Mouse (Mus musculus) embryonic fibroblast, embryonic 13.5 days (primary cell): ENCODE results near the gene Cd72. TPM values are rescaled to one million over a fixed set of nuclear protein-coding genes. Genes with fewer than 3 reads are reported as not detected.
A peak's percentile ranks its signal among the peaks of the same experiment; 100 is the strongest.

Experiments
- H3K27ac ChIP-seq: 2 replicates; pipeline ENCODE4 v1.5.1; 2012; ENCODE audit warnings: low read length, control low read depth, inconsistent platforms; ENCODE audit not compliant: insufficient read depth
- H3K4me1 ChIP-seq: 2 replicates; pipeline ENCODE4 v1.6.1; 2011; ENCODE audit warnings: low read length; ENCODE audit not compliant: control insufficient read depth, insufficient read depth
- H3K4me3 ChIP-seq: 2 replicates; pipeline ENCODE4 v1.5.1; 2011; ENCODE audit warnings: mild to moderate bottlenecking, control low read depth, low read length; ENCODE audit not compliant: insufficient read depth
- CTCF ChIP-seq: IDR thresholded peaks from 2 replicates; pipeline ENCODE4 v1.5.1; 2011; ENCODE audit warnings: mild to moderate bottlenecking, control low read depth, low read length, moderate library complexity, borderline replicate concordance; ENCODE audit not compliant: insufficient read depth
- POLR2A ChIP-seq: IDR thresholded peaks from 2 replicates; pipeline ENCODE4 v1.6.1; 2011; ENCODE audit warnings: low read depth, mild to moderate bottlenecking, control low read depth, low read length, moderate library complexity
- polyA plus RNA-seq: library from polyadenylated mRNA; stranded (reverse); fragments of >200 nt; gene quantifications from 2 replicates; pipeline ENCODE4 v1.2.4, GENCODE M21; 2011; ENCODE audit warnings: low read depth; ENCODE audit not compliant: missing spikeins, insufficient read length

Gene Cd72
- polyA plus RNA-seq, 1 experiment = 3.8 TPM

- peaks cover 20% of the 10 kb centered on the region; the same call in 1 of the 2 replicates for H3K4me1 ChIP-seq
- TF ChIP-seq CTCF (no peak), POLR2A (no peak)
- peak overlapping the region; percentile 65 for H3K27ac ChIP-seq
- H3K4me3 ChIP-seq = no peak overlapping the region
Measured at GRCm38 (mm10) chr4:43419801-43420281, 34.6 kb downstream of the Cd72 start.

DNA sequence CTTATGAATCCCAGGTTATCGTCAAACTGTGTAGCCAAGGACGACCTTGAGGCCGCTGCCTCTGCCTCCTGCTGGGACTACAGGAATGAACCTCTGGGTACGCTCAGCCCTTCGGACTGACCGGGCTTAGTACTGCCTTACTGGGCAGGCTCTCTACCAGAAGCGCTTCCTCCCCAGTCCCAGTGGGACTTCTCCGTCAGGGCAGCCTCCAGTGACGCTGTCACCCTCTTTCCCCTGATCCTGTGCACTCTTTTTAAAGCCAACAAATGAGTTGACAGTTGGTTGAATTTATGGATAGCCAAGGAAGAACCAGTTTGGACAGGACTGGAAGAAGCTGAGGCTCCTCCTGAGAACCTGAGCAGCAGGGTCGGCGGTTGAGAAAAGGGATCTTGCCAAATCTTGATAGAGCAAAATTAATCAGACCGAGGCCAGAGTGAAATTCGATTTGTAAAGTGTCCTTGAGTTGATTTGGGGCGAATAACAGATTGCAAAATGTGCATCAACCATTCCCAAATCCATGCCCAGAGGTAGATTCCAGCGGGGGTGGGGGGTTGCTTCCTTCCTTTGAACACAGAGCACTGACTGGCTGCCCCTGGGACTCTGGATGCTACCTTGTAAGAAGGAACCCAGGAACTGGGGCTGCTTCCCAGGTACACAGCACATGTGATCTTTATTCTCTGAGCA is 35.3 kb downstream of the Cd72 start:
- peaks cover 20% of the 10 kb centered on the region; the same call in 1 of the 2 replicates for H3K4me1 ChIP-seq
- TF ChIP-seq CTCF (no peak), POLR2A (no peak)
- H3K27ac ChIP-seq = peak overlapping the region; percentile 65
- no peak overlapping the region for H3K4me3 ChIP-seq

GRCm38 (mm10) chr4:43418450-43418849 is 36.0 kb downstream of the Cd72 start:
- peak overlapping the region; percentile 47; the same call in 1 of the 2 replicates for H3K27ac ChIP-seq
- H3K4me1 ChIP-seq = peaks cover 20% of the 10 kb centered on the region; the same call in 1 of the 2 replicates
- TF ChIP-seq CTCF = no peak
- no peak for TF ChIP-seq POLR2A
- no peak overlapping the region for H3K4me3 ChIP-seq

- H3K4me1 ChIP-seq = peaks cover 20% of the 10 kb centered on the region; the same call in 1 of the 2 replicates
- H3K27ac ChIP-seq = peak overlapping the region; percentile 49
- no peak overlapping the region for H3K4me3 ChIP-seq
- no peak for TF ChIP-seq POLR2A
Measured at GRCm38 (mm10) chr4:43417269-43418062, 37.0 kb downstream of the Cd72 start.

DNA sequence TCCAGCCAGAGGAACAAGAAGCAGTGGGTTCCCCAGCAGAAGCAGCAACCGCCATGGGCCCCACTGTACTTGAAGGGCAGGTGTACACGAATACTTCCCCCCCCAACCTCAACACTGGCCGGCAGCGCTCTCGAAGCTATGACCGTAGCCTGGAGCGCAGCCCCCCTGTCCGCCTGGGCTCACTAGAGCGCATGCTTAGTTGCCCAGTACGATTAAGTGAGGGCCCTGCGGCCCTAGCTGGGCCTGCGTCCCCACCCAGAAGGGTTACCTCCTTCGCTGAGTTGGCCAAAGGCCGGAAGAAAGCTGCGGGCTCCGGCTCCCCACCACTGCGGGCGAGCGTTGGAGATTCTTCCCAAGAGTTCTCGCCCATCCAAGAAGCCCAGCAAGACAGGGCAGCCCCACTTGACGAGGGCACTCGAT is 38.3 kb downstream of the Cd72 start:
- no peak for TF ChIP-seq POLR2A
- no peak overlapping the region for H3K4me3 ChIP-seq
- no peak overlapping the region for H3K27ac ChIP-seq
- H3K4me1 ChIP-seq = peaks cover 20% of the 10 kb centered on the region; the same call in 1 of the 2 replicates

- H3K27ac ChIP-seq = no peak overlapping the region
- H3K4me1 ChIP-seq = peaks cover 20% of the 10 kb centered on the region; the same call in 1 of the 2 replicates
- no peak overlapping the region for H3K4me3 ChIP-seq
- no peak for TF ChIP-seq POLR2A
- no peak for TF ChIP-seq CTCF
Measured at GRCm38 (mm10) chr4:43415221-43416070, 39.0 kb downstream of the Cd72 start.

- no peak overlapping the region for H3K4me3 ChIP-seq
- peaks cover 17% of the 10 kb centered on the region; the same call in 1 of the 2 replicates for H3K4me1 ChIP-seq
- no peak overlapping the region for H3K27ac ChIP-seq
- TF ChIP-seq POLR2A = no peak
- no peak for TF ChIP-seq CTCF
Measured at GRCm38 (mm10) chr4:43414761-43415160, 39.7 kb downstream of the Cd72 start.

DNA sequence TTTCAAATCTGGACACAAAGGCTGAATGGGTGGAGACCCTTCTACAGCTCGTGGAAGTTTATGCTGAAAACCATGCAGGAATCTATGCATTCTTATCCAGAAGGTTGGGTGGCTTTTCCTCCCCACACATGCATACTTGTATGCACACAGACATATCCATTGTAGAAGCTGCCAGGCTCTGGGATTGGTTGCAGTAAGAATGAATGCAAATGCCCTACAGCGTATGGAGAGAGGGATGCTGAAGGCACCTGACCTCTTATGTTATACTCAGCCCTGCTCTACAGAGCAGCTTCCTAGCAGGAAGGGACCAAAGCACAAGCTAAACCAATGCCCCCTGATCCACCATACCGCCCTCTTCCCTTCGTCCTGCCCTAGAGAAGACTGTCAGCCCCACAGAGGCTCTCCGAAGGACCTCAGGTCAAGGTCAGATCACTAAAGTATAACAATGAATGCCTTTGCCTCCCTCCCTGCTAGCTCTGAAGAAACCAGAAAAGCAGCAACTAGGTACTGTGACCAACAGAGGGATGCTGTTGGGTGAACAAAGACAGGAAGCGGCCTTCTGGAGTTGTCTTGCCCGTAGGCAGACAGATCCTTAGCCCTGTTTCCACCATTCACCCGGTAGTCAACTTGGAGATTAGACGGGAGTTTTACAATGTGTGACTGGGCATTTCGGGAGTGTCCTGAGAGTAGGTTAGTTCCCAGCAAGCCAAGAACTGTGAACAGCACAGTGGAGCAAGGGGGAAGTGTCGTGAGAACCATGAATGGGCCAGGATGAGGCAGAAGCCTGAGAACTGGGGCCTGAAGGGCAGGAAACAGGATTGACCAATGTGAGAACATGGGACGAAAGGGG is 47.1 kb downstream of the Cd72 start:
- Histone ChIP-seq H3K4me1 (peaks cover 9% of the 10 kb centered on the region), H3K4me3 (peak overlapping the region; percentile 64), H3K27ac (peak overlapping the region; percentile 70)
- TF ChIP-seq CTCF (no peak), POLR2A (no peak)
